Mouse (Mus musculus) spleen, embryonic (tissue): ENCODE results near the gene Btbd9.

ENCODE experiments used
- CTCF ChIA-PET: fragments of 350-600 bp; sonication (Branson Sonifier 250); formaldehyde crosslinking; loops from one replicate; lab custom pipeline; 2022; lab: Charles Lee

Gene Btbd9

DNA sequence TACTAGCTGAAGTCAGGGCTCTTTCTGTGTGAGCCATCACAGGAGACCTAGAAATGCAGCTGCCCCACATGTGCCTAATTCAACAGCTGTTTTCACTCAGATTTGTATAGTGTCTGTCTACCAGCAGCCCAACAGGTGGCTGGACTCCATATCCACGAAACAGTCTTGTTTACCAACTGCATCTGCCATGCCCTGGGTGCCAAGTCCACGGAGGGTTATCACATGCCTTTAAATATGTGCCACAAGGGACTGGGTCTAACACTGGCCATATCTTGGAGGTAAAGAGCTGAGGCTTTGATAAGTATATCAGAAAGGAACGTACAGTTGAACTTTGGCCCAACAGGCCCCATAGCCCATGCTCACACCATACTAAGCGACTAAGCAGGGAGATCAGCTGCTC is 159.2 kb downstream of the Btbd9 start:
- CTCF ChIA-PET = interaction anchor here (0.7 kb wide), 1 partner anchor 1951 kb away, joined by 8 read pairs; no protein-coding TSS in a partner anchor

DNA sequence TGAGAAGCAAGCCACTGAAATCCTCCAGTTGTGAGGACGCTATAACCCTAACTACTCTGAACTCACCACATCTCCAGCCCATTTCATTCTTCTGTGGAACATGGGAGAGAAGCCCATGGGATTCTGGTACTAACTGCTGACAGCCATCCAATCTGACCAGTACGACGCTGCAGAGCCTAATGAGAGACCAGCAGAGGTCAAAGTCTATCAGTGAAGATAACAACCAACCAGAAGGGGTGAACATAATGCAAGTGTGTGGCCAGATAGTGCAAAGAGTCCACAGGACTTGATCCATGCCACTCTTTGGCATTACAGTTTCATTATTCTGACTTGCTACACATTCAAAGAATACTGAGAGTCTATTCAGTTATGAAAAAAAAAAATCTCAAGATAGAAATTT is 160.6 kb downstream of the Btbd9 start:
- CTCF ChIA-PET = no interaction called here

DNA sequence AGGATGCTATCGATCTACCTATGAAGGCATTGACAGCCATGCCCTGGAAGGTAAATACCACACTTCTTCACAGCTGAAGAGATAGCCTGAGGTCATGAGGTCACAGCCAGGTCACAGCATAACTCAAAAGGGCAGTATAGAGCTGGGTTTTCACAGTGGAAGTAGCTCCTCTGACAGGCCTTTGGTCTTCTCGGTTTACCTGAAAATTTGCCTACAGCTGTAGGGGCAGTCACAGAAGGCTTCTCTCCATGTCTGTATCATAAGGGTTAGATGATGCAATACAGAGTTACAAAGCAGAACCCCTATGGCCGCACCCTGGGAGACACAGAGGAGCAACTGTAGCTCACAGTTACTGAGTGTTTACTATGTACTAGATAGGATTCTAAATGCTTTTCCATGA is 163.3 kb downstream of the Btbd9 start:
- CTCF ChIA-PET = no interaction called here

DNA sequence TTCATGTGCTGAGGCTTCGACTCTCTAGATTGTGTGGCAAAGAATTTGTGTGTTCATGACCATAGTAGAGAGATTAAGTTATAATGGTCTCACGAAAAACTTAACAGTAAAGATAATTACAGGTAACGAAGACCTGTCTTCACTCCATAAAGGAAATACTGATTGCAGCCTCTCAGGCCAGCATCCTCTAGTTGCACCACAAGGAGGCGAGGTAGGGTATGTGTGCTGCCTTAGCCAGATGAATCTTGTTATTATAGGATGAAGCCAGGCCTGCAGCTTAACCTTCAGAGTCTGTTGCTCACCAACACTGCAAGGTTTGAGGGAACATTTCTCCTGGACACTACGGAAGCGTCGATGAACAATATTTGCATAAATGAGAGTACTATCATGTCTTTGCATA is 170.3 kb downstream of the Btbd9 start:
- CTCF ChIA-PET = no interaction called here

DNA sequence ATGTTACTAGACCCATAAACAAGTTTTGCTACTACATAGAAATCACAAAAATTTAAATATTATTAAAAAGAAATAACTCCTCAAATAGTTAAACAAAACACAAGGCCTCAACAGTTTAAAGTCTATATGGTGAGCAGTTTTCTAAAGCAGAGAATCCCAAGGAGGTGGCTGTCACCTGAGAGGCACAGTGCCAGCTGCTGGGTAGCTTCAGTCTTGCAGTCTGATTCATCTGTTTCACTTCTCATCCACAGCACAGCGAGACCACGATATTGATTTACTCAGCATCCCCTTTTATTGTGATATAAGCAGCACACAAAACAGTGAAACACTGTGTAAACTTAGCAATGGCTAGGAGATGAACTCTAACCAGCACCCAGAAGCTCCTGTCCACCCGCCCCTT is 173.4 kb downstream of the Btbd9 start:
- CTCF ChIA-PET = no interaction called here

DNA sequence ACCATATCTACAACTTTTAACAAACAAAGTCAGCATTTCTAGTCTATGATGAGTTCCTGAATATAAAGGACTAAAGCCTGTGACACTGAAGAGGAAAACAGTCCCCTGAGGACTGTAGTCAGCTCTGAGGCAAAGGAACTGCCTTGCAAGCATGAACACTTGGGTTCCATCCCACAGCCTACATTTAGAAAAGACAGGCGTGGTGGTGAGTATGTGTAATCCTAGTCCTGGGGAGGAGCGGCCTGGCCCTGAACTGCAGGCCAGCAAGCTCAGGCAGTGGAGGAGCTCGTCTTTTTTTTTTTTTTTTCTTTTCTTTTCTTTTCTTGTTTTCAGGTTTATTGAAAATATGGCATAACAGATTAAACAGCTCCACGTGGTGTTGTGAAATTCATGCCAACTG is 181.0 kb downstream of the Btbd9 start:
- CTCF ChIA-PET = no interaction called here

DNA sequence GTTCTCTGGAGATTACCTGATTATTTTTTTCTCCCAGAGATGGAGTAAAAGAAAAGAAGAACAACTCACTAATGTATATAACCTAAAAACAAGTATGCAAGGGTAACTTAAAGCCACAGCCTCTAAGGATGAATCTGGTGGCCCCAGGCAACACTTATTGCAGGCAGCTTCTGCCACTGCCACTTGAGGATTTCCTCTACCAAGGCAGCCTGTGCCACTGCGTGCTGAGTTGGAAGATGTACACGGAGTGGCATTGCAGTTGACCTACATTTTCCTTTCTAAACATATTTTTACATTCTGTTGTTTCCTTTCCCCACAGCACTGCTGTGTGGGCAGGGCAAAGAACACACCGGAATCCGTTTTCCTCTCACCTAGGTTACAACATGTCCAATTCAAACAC is 184.3 kb downstream of the Btbd9 start:
- CTCF ChIA-PET = no interaction called here

DNA sequence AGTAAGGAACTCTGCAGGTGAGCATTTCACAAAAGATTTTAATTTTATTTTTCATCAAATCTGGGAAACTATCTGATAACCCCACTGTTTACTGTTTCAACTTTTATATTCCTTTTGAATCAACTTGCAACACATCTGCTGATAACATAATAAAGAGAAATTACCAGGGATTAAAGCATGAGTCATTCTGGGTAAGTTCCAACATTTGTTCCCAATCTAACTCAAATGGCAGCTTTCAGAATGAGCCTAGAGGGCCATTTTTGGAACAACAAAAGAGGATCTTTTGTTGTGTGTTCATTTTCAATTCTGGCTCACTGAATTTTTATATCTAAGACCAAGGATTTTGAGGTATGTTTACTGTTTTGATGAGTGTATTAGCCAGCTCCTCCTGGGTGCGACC is 185.1 kb downstream of the Btbd9 start:
- CTCF ChIA-PET = no interaction called here

DNA sequence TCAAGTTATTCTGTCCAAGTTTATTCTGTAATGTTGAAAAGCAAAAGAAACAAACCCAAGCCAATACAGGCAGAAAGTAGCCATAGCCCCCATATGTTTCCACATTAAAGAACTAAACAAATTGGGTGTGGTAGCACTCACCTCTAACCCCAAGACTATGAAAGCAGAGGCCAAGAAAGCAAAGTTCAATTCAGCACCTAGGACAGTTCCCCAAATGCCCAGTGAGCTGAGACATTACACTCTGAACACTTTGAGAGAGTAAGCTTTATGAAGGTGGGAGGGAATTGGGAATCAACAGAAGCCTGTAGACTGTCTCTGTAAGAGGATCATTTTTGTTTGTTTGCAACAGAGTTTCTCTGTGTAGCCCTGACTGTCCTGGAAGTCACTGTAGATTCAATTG is 186.6 kb downstream of the Btbd9 start:
- CTCF ChIA-PET = interaction anchor here (0.5 kb wide), 1 partner anchor 44 kb away, joined by 5 read pairs; no protein-coding TSS in a partner anchor

DNA sequence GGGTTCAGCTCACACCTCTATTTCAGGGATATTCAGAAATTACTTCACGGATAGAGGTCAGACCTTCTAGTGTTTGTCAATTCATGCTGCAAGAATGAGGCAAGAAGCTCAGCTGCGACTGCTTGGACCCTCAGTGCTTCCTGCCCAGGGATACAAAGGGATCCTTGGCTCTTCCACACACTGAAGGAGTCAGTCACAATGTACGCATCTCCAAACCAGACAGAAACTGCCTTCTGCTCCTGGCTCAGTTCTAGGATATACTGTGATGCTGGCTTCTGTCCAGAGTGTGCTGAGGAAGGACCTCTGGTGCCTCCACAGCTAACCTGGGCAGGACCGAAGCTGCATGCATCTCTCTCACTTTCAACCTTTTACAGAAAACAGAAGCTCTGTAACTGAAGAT is 187.5 kb downstream of the Btbd9 start:
- CTCF ChIA-PET = no interaction called here

DNA sequence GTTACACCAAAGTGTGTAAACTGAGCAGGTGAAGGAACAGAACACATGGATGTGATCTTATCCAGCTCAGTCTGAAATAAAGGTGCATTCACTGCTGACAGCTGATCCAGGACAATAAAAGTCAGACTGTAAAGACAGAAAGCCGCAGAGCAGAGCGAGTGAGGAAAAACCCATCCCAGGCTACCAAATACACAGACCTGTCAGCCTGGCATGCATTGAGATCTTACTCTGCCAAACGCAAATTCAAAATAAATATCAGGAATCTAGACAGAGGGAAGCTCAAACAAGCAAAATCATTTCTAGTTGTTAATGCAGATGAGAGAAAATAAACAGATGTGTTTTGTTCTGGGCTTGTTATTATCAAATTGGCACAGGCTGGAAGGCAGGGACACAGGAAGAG is 187.9 kb downstream of the Btbd9 start:
- CTCF ChIA-PET = no interaction called here

DNA sequence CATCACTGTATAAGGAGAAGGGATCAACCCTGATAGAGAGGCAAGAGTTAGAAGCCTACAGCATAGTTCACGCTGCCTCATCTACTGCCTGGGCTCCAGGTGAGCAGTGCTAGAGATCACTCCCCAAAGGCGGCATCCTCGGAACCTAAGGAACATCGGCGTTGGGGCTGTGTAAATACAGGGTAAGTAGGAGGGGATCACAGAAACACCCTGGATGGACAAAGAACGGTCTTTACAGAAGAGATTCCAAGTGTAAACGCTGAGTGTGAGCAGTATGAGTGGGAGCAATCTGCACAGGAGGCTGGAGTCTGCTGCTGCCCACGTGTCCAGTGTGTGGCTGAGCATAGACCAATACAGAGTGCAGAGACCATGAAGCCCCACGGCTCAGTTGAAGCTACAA is 190.0 kb downstream of the Btbd9 start:
- CTCF ChIA-PET = no interaction called here

DNA sequence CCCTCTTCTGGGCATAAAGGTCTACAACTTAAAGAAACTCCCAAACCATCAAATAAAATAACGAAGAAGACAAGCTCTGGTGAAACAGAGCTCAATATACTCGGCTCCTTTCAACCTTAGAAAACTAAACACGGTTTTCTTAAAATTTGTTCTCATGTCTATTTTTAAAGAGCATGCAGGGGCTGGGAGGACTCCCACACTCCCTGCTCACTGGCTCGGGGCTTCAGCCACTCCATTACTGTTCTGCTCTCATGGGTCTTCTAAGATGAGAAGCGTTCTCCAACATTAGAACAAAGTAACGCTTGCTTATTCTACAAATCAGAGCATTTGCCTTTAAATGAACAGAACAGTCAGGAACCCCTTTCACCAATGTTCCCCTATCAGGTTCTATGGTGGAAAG is 192.6 kb downstream of the Btbd9 start:
- CTCF ChIA-PET = no interaction called here

DNA sequence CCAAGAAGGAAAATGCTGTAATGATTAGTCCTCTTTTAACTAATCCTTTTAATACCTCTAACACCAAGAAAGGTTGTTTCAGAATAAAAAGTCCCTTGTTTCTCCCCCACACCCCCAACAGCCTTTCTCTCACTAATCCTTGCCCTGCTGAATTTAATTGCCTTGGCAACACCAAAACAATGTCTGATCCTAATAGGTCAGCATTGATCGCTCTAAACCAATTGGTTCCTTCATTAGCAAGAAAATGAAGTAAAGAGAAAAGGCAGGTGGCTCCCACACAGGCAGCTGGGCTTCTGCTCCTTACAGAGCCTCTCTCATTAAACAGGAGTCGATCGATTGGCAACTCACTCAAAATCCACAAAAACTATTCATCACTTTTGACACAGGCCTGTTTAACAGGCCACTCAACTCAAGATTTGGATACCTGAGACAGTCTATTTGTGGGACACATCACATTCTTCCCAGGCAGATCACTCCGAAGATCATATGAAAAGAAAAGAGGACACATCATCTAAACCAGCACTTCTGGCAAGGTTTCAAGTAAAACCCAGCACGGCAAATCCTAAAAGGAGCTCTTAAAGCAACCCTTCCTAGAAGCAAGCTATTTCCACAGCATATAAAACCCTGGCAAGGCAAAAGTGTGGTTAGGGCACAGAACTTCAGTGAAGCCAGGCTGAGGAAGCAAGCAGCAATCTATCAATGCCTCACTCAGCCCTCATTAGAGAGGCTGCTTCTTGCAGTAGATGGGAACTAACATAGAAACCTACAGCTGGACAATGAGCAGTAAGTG is 197.9 kb downstream of the Btbd9 start:
- CTCF ChIA-PET = no interaction called here

DNA sequence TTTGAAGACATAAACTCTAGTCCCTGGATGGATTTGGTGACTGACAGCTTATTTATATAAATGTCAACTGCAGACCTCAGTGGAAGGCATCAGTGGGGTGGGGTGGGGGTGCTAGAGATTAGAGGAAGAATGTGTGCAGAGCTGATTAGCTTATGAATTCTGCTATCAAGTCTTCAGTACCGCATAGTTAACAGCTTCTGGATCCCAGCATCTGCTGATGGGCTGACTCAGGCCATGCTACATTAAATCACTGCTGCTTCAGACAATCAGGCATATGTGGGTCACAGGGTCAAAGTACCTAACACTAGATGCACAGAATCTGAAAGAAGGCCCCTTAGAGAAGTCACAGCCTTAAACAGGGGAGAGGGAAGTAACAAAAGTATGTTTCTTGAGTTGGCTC is 198.5 kb downstream of the Btbd9 start:
- CTCF ChIA-PET = no interaction called here

DNA sequence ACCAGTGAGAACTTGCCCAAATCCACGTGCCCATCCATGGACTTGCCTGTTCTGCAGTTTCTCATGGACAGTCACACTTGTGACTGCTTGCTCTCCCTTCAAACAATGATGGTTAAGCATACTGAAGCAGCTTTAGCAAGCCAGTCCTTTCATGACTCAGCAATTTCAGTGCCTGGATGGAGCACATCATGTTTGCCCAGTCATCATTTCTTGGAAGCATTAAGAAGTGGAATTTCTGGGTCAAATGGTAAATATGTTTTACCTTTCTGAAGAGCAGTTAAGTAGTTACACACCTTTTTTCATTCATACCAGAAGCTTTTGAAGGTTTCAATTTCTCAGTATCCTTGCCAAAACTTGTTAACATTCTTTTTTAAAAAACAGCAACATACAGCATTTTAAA is 201.2 kb downstream of the Btbd9 start:
- CTCF ChIA-PET = interaction anchor here (0.6 kb wide), 1 partner anchor 1399 kb away, joined by 6 read pairs; no protein-coding TSS in a partner anchor

DNA sequence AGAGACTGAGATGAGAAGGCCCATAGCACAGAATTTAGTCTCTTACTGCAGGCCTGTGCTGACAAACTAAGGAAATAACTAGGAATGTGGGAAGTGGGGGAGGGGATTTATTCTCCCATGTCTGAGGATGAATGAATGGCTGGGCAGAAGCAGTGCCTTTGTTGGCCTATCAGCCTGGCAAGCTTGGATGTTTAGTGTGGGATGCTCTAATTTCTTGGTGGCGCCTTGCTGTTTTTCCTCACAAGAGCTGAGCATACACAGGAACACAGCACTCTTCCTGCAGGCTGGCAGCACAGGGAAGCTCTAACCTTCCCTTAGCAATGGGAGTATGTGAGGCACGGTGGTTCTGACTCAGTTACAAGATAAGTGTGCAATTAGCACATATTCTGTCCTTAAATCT is 207.7 kb downstream of the Btbd9 start:
- CTCF ChIA-PET = no interaction called here

DNA sequence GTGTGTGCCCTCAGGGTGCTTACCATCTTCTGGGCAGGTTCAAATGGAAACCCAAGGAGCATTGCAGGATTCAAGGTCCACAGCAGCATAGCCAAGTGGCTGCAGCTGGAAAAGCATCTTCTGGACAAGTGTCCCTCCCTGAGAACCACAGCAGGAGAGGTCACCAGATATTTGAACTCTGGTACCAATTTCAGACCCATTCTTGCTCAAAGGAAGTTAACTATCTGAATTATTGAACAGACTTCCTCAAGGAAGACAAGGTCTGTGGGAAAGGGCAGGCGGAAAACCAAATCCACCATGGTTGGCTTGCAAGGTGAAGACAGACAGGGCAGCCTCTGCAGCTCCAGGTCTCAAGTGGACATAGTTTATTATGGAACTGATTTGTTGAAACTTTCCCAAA is 211.6 kb downstream of the Btbd9 start:
- CTCF ChIA-PET = no interaction called here

DNA sequence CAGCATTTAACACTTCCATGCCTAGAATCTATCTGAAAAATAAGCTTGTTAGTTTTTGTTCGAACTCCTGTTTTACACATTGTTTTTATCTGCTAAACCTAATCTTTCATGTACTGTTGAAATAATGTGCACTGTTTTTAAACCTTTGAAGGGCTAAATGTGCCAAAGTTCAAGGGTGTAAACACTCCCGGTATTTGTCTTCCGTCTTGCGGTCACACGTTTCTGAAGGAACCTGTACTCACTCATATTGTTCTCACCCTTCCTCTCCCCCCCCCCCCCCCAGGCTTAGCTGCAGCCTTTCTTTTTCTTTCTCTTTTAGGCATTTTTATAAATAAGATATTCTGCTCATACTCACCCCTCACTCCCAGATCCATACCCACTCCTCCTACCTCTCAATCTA is 212.9 kb downstream of the Btbd9 start:
- CTCF ChIA-PET = no interaction called here

DNA sequence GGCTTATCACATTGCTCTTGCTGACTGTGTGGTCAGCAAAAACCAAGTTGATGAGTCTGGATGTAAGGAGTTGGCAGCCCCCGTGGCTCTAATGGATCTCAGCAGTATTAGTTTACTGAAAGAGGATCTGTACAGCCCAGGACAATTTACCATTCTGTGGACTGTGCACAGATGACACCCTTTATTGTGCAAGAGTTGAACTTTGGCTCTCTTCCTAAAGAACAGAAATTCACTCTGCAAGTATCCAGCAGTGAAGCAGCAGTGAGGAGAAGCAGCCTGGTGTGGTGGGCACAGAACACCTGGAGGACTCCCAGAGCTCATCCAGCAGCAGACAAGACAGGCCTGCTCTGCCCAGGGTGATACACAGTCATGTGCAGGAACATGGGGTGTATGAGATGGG is 215.6 kb downstream of the Btbd9 start:
- CTCF ChIA-PET = no interaction called here

DNA sequence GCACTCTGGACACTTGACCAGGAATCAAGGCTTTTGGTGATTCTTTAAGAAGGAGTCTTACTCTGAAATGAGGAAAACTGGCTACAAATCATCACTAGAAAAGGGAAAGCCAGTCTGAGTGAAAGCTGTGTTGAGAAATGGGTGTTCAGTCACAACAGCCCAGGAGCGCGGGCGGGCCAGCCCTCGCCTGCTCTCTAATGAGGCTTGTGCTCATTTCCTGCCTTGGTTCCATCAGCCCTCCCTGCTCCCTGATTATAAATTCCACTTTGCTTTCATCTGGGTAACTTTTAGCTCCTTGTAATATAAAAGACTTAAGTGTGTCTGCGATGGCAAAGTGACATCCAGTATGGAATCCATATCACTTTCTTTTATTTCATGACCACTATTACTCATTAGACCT is 216.9 kb downstream of the Btbd9 start:
- CTCF ChIA-PET = no interaction called here

DNA sequence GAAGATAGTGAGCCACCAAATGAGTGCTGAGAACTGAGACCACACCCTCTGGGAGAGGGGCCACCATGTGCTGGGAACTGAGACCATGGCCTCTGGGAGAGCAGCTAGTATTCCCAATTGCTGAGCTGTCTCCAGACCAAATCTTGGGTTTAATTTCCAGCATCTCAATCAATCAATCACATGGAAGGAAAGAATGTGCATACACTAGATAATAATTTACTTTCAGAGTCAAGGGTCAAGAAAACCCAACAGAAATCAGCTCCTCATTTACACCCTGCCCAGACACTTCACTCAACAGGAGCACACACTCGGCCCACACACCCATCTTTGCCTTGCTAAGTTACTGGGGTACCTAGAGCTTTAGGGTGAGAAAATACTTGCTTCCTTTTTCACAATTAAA is 220.9 kb downstream of the Btbd9 start:
- CTCF ChIA-PET = no interaction called here

DNA sequence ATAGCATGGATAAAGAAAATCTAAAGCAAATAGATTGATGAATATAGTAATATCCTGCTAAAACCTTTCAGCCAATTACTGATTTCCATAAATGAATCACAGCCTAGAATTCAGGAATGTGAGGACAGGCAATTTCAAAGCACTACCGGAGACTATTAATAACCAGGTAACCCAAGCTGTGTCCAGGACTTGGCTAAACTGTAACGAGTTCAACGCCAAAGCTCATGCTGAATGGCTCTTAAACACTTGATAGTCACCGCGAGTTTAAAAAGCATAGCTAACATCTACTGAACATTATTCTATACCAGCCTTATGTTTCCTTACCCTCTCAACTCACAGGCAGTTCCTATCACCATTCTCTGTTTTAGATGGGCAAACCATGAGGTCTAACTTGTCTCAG is 221.9 kb downstream of the Btbd9 start:
- CTCF ChIA-PET = no interaction called here

DNA sequence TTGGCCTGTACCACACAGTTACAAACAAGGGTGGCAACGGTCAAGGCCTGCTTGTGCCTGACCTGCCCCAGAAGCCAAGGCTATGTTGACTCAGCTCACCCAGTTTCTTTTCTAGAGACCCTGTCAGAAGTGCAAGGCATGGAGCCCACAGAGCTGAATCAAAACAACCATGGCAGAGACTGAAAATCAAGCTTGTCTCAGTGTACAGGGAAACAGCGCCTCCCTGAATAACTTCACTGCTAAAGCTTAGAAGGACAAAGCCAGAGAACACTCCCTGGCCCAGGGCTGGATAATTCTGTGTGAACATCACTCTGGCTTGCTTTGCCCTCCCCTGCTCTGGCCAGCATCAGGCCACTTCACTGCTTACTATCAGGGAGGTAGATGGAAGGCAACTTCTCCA is 228.3 kb downstream of the Btbd9 start:
- CTCF ChIA-PET = no interaction called here
